Mouse (Mus musculus) ES-Bruce4 (cell line): ENCODE results near the gene Flii.

Experiments used
- CTCF ChIP-seq: IDR thresholded peaks from one replicate; pipeline ENCODE4 v1.8.1; 2011; ENCODE audit warnings: low read depth, low read length
- EP300 ChIP-seq: IDR thresholded peaks from 2 replicates; pipeline ENCODE4 v1.6.1; 2011; ENCODE audit warnings: low read depth, low read length; ENCODE audit not compliant: insufficient read depth
- POLR2A ChIP-seq: IDR thresholded peaks from one replicate; pipeline ENCODE4 v1.8.1; 2011; ENCODE audit warnings: low read length; ENCODE audit not compliant: insufficient read depth

DNA sequence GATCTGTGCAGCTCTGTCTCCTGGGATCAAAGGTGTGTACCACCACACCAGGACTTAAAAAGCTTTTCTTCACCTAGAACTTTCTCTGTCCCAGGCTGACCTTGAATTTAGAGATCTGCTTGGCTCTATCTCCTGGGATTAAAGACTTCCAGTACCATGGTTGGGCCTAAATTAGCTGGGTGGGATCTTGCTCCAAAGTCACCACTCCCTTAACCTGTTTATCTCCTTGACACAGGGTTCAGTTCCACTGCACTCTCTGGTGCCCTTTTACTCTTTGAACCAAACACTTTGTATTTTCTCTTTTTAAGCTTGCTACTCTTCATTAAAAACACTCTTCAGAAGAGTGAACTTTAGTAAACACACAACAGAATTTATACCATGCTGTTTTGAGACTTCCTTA, 10.4 kb upstream of the Flii start:
- TF ChIP-seq POLR2A (no peak), EP300 (no peak), CTCF (no peak)
